Mouse (Mus musculus) MEL-GATA-1-ER (cell line): ENCODE data around the gene Gm17455.
A peak's percentile ranks its signal among the peaks of the same experiment; 100 is the strongest.

ENCODE experiments used
- DNase-seq: peaks from one replicate; pipeline ENCODE4 v3.0.0-alpha.2; 2012; ENCODE audit warnings: low read depth; ENCODE audit errors: extremely low read depth

The Gm17455 gene

GRCm38 (mm10) chr10:60373543-60373936 is 26.0 kb upstream of the Gm17455 start:
- DNase-seq: no peak

- DNase-seq: no peak
These were observed 25.5 kb upstream of the Gm17455 start for GRCm38 (mm10) chr10:60373937-60374578.

GRCm38 (mm10) chr10:60376704-60377103 is 22.8 kb upstream of the Gm17455 start:
- DNase-seq: no peak

- DNase-seq: no peak
These were observed 20.0 kb upstream of the Gm17455 start for GRCm38 (mm10) chr10:60379419-60379957.

- no peak for DNase-seq
These were observed 19.3 kb upstream of the Gm17455 start for GRCm38 (mm10) chr10:60380229-60380628.

- DNase-seq: no peak
These were observed 18.2 kb upstream of the Gm17455 start for GRCm38 (mm10) chr10:60381142-60381925.

- peak; percentile 43 for DNase-seq
These were observed 11.2 kb upstream of the Gm17455 start for GRCm38 (mm10) chr10:60388332-60388731.

- peak; percentile 68 for DNase-seq
These were observed 10.1 kb upstream of the Gm17455 start for GRCm38 (mm10) chr10:60389447-60389865.

GRCm38 (mm10) chr10:60390177-60390903 is 9.2 kb upstream of the Gm17455 start:
- no peak for DNase-seq

- DNase-seq: no peak
These were observed 8.6 kb upstream of the Gm17455 start for GRCm38 (mm10) chr10:60390904-60391420.

- no peak for DNase-seq
These were observed 7.9 kb upstream of the Gm17455 start for GRCm38 (mm10) chr10:60391661-60392060.

GRCm38 (mm10) chr10:60394936-60395335 is 4.6 kb upstream of the Gm17455 start:
- no peak for DNase-seq

- no peak for DNase-seq
These were observed 3.9 kb upstream of the Gm17455 start for GRCm38 (mm10) chr10:60395605-60396004.

GRCm38 (mm10) chr10:60398051-60398814 is 1.3 kb upstream of the Gm17455 start:
- DNase-seq: no peak

- no peak for DNase-seq
These were observed 1.2 kb downstream of the Gm17455 start for GRCm38 (mm10) chr10:60400507-60401295.

GRCm38 (mm10) chr10:60405460-60406177 is 6.1 kb downstream of the Gm17455 start:
- no peak for DNase-seq

- no peak for DNase-seq
These were observed 8.3 kb downstream of the Gm17455 start for GRCm38 (mm10) chr10:60407831-60408230.

GRCm38 (mm10) chr10:60411794-60412193 is 12.3 kb downstream of the Gm17455 start:
- DNase-seq: no peak

GRCm38 (mm10) chr10:60413756-60414155 is 14.2 kb downstream of the Gm17455 start:
- DNase-seq: no peak
